Mouse (Mus musculus) right cerebral cortex, postnatal 10 days (tissue): ENCODE results near the gene Mogat2.

Experiments used
- DNase-seq, 2 experiments: peaks; one replicate each; pipeline ENCODE4 v3.0.0; 2021; ENCODE audit warnings: low spot score in 2 of 2

Gene Mogat2

GRCm38 (mm10) chr7:99238417-99238816 lies at the start of gene Mogat2:
Gene Mogat2, minus strand, starts transcription at chr7:99238619.
- DNase-seq, result no peak

GRCm38 (mm10) chr7:99287287-99287686 lies 48.9 kb upstream of the Mogat2 start:
- peak; percentile 91 to 94 for DNase-seq

- no peak for DNase-seq
These were observed 41.2 kb upstream of the Mogat2 start for GRCm38 (mm10) chr7:99279586-99279985.

- no peak for DNase-seq
These were observed 39.9 kb upstream of the Mogat2 start for GRCm38 (mm10) chr7:99278309-99278708.

GRCm38 (mm10) chr7:99276679-99277078 lies 38.3 kb upstream of the Mogat2 start:
- no peak for DNase-seq

GRCm38 (mm10) chr7:99275131-99275530 lies 36.7 kb upstream of the Mogat2 start:
- DNase-seq, result no peak

GRCm38 (mm10) chr7:99271630-99272029 lies 33.2 kb upstream of the Mogat2 start:
- DNase-seq, result no peak

- DNase-seq, result peak; percentile 30 to 49
These were observed 30.8 kb upstream of the Mogat2 start for GRCm38 (mm10) chr7:99268951-99269945.

GRCm38 (mm10) chr7:99268506-99268900 lies 30.1 kb upstream of the Mogat2 start:
- no peak for DNase-seq

- DNase-seq, result peak; percentile 91 to 94
These were observed 29.6 kb upstream of the Mogat2 start for GRCm38 (mm10) chr7:99267897-99268505.

GRCm38 (mm10) chr7:99267251-99267896 lies 29.0 kb upstream of the Mogat2 start, which contains the start of gene Map6:
Gene Map6, plus strand, starts transcription at chr7:99267447.
- DNase-seq, result peak; percentile 87 to 91

GRCm38 (mm10) chr7:99264597-99264996 lies 26.2 kb upstream of the Mogat2 start:
- no peak for DNase-seq

- no peak for DNase-seq
These were observed 25.1 kb upstream of the Mogat2 start for GRCm38 (mm10) chr7:99263509-99263908.

GRCm38 (mm10) chr7:99261900-99262299 lies 23.5 kb upstream of the Mogat2 start:
- no peak for DNase-seq

GRCm38 (mm10) chr7:99255006-99255405 lies 16.6 kb upstream of the Mogat2 start:
- DNase-seq, result peak; percentile 69 to 87

- no peak for DNase-seq
These were observed 12.0 kb upstream of the Mogat2 start for GRCm38 (mm10) chr7:99250386-99250785.

- peak; percentile 61 to 62 for DNase-seq
These were observed 11.1 kb upstream of the Mogat2 start for GRCm38 (mm10) chr7:99249582-99249911.

- peak in 1 of 2 experiments; percentile 22 for DNase-seq
These were observed 10.6 kb upstream of the Mogat2 start for GRCm38 (mm10) chr7:99248906-99249581.

- no peak for DNase-seq
These were observed 9.8 kb upstream of the Mogat2 start for GRCm38 (mm10) chr7:99248157-99248742.

- DNase-seq, result no peak
These were observed 3.7 kb upstream of the Mogat2 start for GRCm38 (mm10) chr7:99242097-99242496.
